Mouse (Mus musculus): ENCODE measurements at regions not wholly inside any gene's neighbourhood (a gene's known extent, or its start where the extent isn't known, plus 50 kb on each side); places are given as distances from the start of the nearest gene placed in this dataset.

DNA sequence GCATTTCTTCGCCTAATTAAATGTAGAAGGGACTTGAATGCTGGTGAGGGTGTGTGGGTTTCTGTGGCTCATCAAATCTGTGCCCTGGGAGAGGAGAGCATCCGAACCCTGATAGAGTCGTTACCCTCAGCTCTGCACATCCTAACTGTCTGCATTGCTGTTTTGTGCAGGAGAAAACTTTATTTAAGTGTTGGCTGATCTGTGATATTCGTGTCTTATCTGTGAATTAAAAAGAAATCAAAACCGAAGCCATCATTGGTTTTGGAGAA, 77.7 kb upstream of the D1Pas1 start:
- TF ChIP-seq CTCF (IDR thresholded peaks at IDR 0.05; ENCODE audit: insufficient read depth, low read length) (no peak), POLR2A (IDR thresholded peaks at IDR 0.05; ENCODE audit: borderline replicate concordance, extremely low read depth, low read depth, low read length) (no peak)
